Mouse (Mus musculus): ENCODE measurements around the gene Plbd2. TPM values are rescaled to one million over a fixed set of nuclear protein-coding genes. Genes with fewer than 3 reads are reported as not detected.

Plbd2 gene
- polyA plus RNA-seq, 1 experiment from 2014 or later = 22.1 TPM

DNA sequence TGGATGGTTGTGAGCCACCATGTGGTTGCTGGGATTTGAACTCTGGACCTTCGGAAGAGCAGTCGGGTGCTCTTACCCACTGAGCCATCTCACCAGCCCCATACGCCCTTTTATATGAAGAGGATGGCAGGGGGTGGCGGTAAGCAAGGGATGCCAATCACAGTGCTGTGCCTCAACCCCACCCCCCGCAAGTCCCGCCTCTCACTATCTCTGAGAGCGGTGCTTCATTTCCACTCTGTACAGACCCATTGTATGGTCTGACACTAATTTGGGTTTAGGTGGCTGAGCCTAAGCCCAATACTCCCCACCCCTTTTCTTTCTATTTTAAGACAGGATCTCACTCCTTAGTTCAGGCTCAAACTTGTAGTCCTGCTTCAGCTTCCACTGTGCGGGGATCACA lies 27.6 kb downstream of the Plbd2 start:
- Histone ChIP-seq H3K36me3 (ENCODE audit: control insufficient read depth, insufficient read depth, low read length) (no peaks in the 10 kb centered on the region), H3K4me1 (replicated peaks; ENCODE audit: control insufficient read depth, insufficient read depth, low read length) (no peaks in the 10 kb centered on the region), H3K4me3 (ENCODE audit: low read depth, low read length) (no peak overlapping the region), H3K27ac (ENCODE audit: low read depth, low read length) (no peak overlapping the region), H3K4me2 (replicated peaks; ENCODE audit: low read depth, low read length) (no peak overlapping the region), H3K27me3 (ENCODE audit: control insufficient read depth, insufficient read depth, low read length) (no peaks in the 10 kb centered on the region), H3K9ac (ENCODE audit: low read depth, low read length) (no peak overlapping the region), H3K9me3 (ENCODE audit: control insufficient read depth, low read length) (no peaks in the 10 kb centered on the region)
- DNase-seq (ENCODE audit: low spot score) = no peak
- WGBS = 54% methylated on average over 8 of the region's 8 CpGs
- no peak for ATAC-seq (ENCODE audit: low FRiP score)

- H3K4me3 ChIP-seq (ENCODE audit: low read depth, low read length) = no peak overlapping the region
- H3K9me3 ChIP-seq (ENCODE audit: control insufficient read depth, low read length) = no peaks in the 10 kb centered on the region
- H3K27me3 ChIP-seq (ENCODE audit: control insufficient read depth, insufficient read depth, low read length) = no peaks in the 10 kb centered on the region
- no peak overlapping the region for H3K4me2 ChIP-seq (replicated peaks; ENCODE audit: low read depth, low read length)
- WGBS = 97% methylated on average over 2 of the region's 2 CpGs
- ATAC-seq (ENCODE audit: low FRiP score) (no peak), DNase-seq (ENCODE audit: low spot score) (no peak)
- H3K36me3 ChIP-seq (ENCODE audit: control insufficient read depth, insufficient read depth, low read length) = no peaks in the 10 kb centered on the region
- H3K9ac ChIP-seq (ENCODE audit: low read depth, low read length) = no peak overlapping the region
- H3K4me1 ChIP-seq (replicated peaks; ENCODE audit: control insufficient read depth, insufficient read depth, low read length) = no peaks in the 10 kb centered on the region
- no peak overlapping the region for H3K27ac ChIP-seq (ENCODE audit: low read depth, low read length)
These were observed 30.1 kb downstream of the Plbd2 start for GRCm38 (mm10) chr5:120473361-120473760.

GRCm38 (mm10) chr5:120472770-120473169 lies 30.7 kb downstream of the Plbd2 start, which contains the start of gene Sdsl:
Gene Sdsl, minus strand, starts transcription at chr5:120472810.
- H3K4me2 ChIP-seq (replicated peaks; ENCODE audit: low read depth, low read length) = no peak within 1 kb of the TSS
- H3K9ac ChIP-seq (ENCODE audit: low read depth, low read length) = no peak within 1 kb of the TSS
- H3K27ac ChIP-seq (ENCODE audit: low read depth, low read length) = no peak within 1 kb of the TSS
- WGBS = 77% methylated on average over 8 of the region's 8 CpGs
- no peaks in the 10 kb centered on the region for H3K27me3 ChIP-seq (ENCODE audit: control insufficient read depth, insufficient read depth, low read length)
- H3K4me3 ChIP-seq (ENCODE audit: low read depth, low read length) = no peak within 1 kb of the TSS
- no peaks in the 10 kb centered on the region for H3K9me3 ChIP-seq (ENCODE audit: control insufficient read depth, low read length)
- DNase-seq (ENCODE audit: low spot score) (no peak), ATAC-seq (ENCODE audit: low FRiP score) (no peak)
- H3K4me1 ChIP-seq (replicated peaks; ENCODE audit: control insufficient read depth, insufficient read depth, low read length) = no peaks in the 10 kb centered on the region
- no peaks in the 10 kb centered on the region for H3K36me3 ChIP-seq (ENCODE audit: control insufficient read depth, insufficient read depth, low read length)

DNA sequence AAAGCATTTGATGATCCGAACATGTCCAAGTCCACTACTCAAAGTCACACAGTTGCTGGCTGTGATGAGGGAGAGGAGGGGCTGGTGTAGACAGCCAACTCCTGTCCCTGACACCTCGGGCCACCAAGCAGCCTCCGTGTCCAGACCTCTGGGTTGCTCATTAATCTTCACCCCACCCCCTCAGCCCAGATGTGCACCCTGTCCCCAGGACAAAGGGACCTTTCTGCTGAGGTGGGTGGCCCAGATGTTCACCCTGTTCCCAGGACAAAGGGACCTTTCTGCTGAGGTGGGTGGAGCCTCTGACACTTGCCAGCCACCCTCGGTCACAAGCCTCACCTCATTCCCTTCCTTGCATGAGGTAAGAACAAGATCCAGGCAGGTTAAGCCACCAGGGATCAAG lies 31.9 kb downstream of the Plbd2 start:
- no peak overlapping the region for H3K9ac ChIP-seq (ENCODE audit: low read depth, low read length)
- WGBS = 60% methylated on average over 4 of the region's 4 CpGs

DNA sequence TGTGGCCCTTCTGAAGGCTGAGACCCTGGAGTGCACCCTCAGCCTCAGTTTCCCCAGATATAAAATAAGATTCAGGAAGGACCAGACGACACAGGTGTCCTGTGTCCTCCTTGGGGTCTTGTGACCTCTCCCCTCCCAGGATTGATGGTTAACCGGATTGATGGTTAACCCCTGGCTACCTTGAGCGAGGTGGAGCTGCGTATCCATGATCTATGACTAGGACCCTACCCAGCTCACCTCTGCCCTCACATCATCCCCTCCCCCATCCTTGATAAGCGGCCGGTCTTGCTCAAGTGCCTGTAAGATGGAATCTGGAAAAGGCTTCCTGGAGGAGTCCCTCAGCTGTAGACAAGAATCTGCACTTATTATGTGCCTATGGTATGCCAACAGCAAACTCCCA lies 34.6 kb downstream of the Plbd2 start:
- H3K36me3 ChIP-seq (ENCODE audit: control insufficient read depth, insufficient read depth, low read length) = no peaks in the 10 kb centered on the region
- DNase-seq (ENCODE audit: low spot score) (no peak), ATAC-seq (ENCODE audit: low FRiP score) (no peak)
- no peak overlapping the region for H3K4me2 ChIP-seq (replicated peaks; ENCODE audit: low read depth, low read length)
- 90% methylated on average over 6 of the region's 6 CpGs for WGBS
- no peak overlapping the region for H3K4me3 ChIP-seq (ENCODE audit: low read depth, low read length)
- no peaks in the 10 kb centered on the region for H3K27me3 ChIP-seq (ENCODE audit: control insufficient read depth, insufficient read depth, low read length)
- no peaks in the 10 kb centered on the region for H3K4me1 ChIP-seq (replicated peaks; ENCODE audit: control insufficient read depth, insufficient read depth, low read length)
- H3K9me3 ChIP-seq (ENCODE audit: control insufficient read depth, low read length) = no peaks in the 10 kb centered on the region
- H3K27ac ChIP-seq (ENCODE audit: low read depth, low read length) = no peak overlapping the region
- no peak overlapping the region for H3K9ac ChIP-seq (ENCODE audit: low read depth, low read length)

More for the DNA sequence above, 31.9 kb downstream of the Plbd2 start:
- no peaks in the 10 kb centered on the region for H3K9me3 ChIP-seq (ENCODE audit: control insufficient read depth, low read length)
- no peaks in the 10 kb centered on the region for H3K4me1 ChIP-seq (replicated peaks; ENCODE audit: control insufficient read depth, insufficient read depth, low read length)
- DNase-seq (ENCODE audit: low spot score) = no peak
- no peak overlapping the region for H3K4me3 ChIP-seq (ENCODE audit: low read depth, low read length)
- no peaks in the 10 kb centered on the region for H3K27me3 ChIP-seq (ENCODE audit: control insufficient read depth, insufficient read depth, low read length)
- no peak overlapping the region for H3K4me2 ChIP-seq (replicated peaks; ENCODE audit: low read depth, low read length)
- H3K27ac ChIP-seq (ENCODE audit: low read depth, low read length) = no peak overlapping the region
- no peak for ATAC-seq (ENCODE audit: low FRiP score)
- no peaks in the 10 kb centered on the region for H3K36me3 ChIP-seq (ENCODE audit: control insufficient read depth, insufficient read depth, low read length)

DNA sequence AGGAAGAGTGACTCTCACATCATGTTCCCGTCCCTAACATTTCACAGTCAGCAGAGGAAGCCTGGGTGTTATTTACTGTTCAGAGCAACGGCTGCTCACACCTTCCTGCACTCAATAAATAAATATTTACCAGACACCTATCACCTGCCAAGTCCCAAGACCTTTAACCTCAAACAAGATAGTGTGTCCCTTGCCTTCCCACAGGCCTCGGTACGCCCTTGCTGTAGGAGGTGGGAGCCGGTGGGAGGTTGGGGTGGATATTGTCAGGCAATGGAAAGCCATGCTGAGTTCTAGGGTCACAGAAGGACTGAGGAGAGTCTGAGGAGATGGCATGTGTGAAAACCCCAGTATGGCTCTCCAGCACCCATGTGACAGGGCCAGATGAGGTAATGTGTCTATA lies 35.1 kb downstream of the Plbd2 start:
- Histone ChIP-seq H3K4me2 (replicated peaks; ENCODE audit: low read depth, low read length) (no peak overlapping the region), H3K9ac (ENCODE audit: low read depth, low read length) (no peak overlapping the region), H3K4me1 (replicated peaks; ENCODE audit: control insufficient read depth, insufficient read depth, low read length) (no peaks in the 10 kb centered on the region), H3K27me3 (ENCODE audit: control insufficient read depth, insufficient read depth, low read length) (no peaks in the 10 kb centered on the region), H3K27ac (ENCODE audit: low read depth, low read length) (no peak overlapping the region), H3K36me3 (ENCODE audit: control insufficient read depth, insufficient read depth, low read length) (no peaks in the 10 kb centered on the region), H3K4me3 (ENCODE audit: low read depth, low read length) (no peak overlapping the region), H3K9me3 (ENCODE audit: control insufficient read depth, low read length) (no peaks in the 10 kb centered on the region)
- DNase-seq (ENCODE audit: low spot score) (no peak), ATAC-seq (ENCODE audit: low FRiP score) (no peak)
- WGBS = 83% methylated on average over 5 of the region's 5 CpGs

DNA sequence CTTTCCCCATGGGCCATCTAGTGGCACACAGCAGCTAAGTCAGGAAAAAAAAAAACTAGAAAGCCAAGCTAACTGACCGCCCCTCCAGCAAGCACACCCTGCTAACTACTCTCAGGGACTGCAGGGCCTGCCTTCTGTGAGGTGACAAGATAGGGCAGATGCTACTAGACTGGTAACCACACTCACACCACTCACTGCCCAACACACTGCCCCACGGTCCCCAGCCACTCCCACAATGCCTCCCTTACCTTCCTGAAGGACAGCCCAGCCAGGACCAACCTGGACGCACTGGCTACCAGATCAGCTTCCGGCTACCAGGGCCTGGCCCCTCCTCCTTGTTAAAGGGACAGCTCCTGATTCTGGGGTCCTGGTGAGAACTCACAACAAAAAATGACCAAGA lies 36.4 kb downstream of the Plbd2 start:
- DNase-seq (ENCODE audit: low spot score) (no peak), ATAC-seq (ENCODE audit: low FRiP score) (no peak)
- 15% methylated on average over 4 of the region's 4 CpGs for WGBS
- Histone ChIP-seq H3K4me3 (ENCODE audit: low read depth, low read length) (no peak overlapping the region), H3K36me3 (ENCODE audit: control insufficient read depth, insufficient read depth, low read length) (no peaks in the 10 kb centered on the region), H3K27me3 (ENCODE audit: control insufficient read depth, insufficient read depth, low read length) (no peaks in the 10 kb centered on the region), H3K4me1 (replicated peaks; ENCODE audit: control insufficient read depth, insufficient read depth, low read length) (no peaks in the 10 kb centered on the region), H3K9ac (ENCODE audit: low read depth, low read length) (0 out of 2 replicates have a peak overlapping the region, but pooled peaks have one; percentile 2), H3K9me3 (ENCODE audit: control insufficient read depth, low read length) (no peaks in the 10 kb centered on the region), H3K27ac (ENCODE audit: low read depth, low read length) (no peak overlapping the region), H3K4me2 (replicated peaks; ENCODE audit: low read depth, low read length) (peak overlapping the region; percentile 11; the same call in 1 of the 2 replicates)

DNA sequence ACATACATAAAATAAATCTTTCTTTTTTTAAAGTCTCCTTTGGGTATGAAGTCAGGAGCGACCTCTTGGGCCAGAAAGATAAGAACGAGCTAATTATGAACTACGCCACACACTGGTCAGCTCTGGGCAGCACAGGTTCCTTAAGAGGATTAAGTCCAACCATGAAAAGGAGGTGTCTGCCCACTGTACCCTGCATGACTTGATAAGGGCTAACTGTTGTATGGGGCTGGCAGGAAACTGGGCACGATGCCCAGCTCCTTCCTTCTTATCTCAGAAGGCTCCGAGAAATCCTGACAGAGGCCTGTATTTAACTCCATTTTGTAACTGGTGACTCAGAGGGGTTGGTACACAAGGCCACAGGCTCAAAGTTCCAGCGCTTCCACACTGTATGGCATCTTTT lies 37.6 kb downstream of the Plbd2 start:
- no peak overlapping the region for H3K4me3 ChIP-seq (ENCODE audit: low read depth, low read length)
- no peak overlapping the region for H3K4me2 ChIP-seq (replicated peaks; ENCODE audit: low read depth, low read length)
- no peaks in the 10 kb centered on the region for H3K4me1 ChIP-seq (replicated peaks; ENCODE audit: control insufficient read depth, insufficient read depth, low read length)
- no peak for DNase-seq (ENCODE audit: low spot score)
- WGBS = 96% methylated on average over 6 of the region's 6 CpGs
- no peaks in the 10 kb centered on the region for H3K9me3 ChIP-seq (ENCODE audit: control insufficient read depth, low read length)
- no peak for ATAC-seq (ENCODE audit: low FRiP score)
- H3K36me3 ChIP-seq (ENCODE audit: control insufficient read depth, insufficient read depth, low read length) = no peaks in the 10 kb centered on the region
- no peak overlapping the region for H3K27ac ChIP-seq (ENCODE audit: low read depth, low read length)
- H3K27me3 ChIP-seq (ENCODE audit: control insufficient read depth, insufficient read depth, low read length) = no peaks in the 10 kb centered on the region
- no peak overlapping the region for H3K9ac ChIP-seq (ENCODE audit: low read depth, low read length)

DNA sequence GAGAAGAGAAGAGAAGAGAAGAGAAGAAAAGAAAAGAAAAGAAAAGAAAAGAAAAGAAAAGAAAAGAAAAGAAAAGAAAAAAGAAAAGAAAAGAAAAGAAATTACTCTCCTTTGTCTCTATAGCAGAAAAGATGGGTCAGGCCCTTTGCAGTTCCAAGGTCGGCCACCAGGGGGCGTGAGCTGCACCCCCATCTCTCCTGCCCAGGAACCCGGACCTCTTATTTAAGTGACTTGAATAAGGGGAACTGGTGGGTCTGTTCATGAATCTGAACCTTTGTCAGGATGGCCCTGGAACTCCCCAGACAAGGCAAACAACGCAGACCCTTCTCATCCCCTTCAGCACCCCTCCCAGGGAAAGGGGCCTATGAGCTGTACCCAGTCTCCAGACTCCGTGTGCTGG lies 38.4 kb downstream of the Plbd2 start:
- DNase-seq (ENCODE audit: low spot score) = no peak
- 43% methylated on average over 5 of the region's 5 CpGs for WGBS

More for the DNA sequence above, 38.4 kb downstream of the Plbd2 start:
- Histone ChIP-seq H3K27ac (ENCODE audit: low read depth, low read length) (no peak overlapping the region), H3K4me3 (ENCODE audit: low read depth, low read length) (no peak overlapping the region), H3K4me2 (replicated peaks; ENCODE audit: low read depth, low read length) (no peak overlapping the region), H3K9ac (ENCODE audit: low read depth, low read length) (no peak overlapping the region), H3K9me3 (ENCODE audit: control insufficient read depth, low read length) (no peaks in the 10 kb centered on the region), H3K27me3 (ENCODE audit: control insufficient read depth, insufficient read depth, low read length) (no peaks in the 10 kb centered on the region), H3K36me3 (ENCODE audit: control insufficient read depth, insufficient read depth, low read length) (no peaks in the 10 kb centered on the region), H3K4me1 (replicated peaks; ENCODE audit: control insufficient read depth, insufficient read depth, low read length) (no peaks in the 10 kb centered on the region)
- no peak for ATAC-seq (ENCODE audit: low FRiP score)
